Mouse (Mus musculus) cerebellum, adult 2 months (tissue): ENCODE data around the gene Gpr45.

Experiments used
- CTCF ChIP-seq: fragments of 200-500 bp; IDR thresholded peaks from 2 replicates; pipeline ENCODE4 v1.5.1; 2011; ENCODE audit warnings: low read depth, mild to moderate bottlenecking, control low read depth, low read length, moderate library complexity, borderline replicate concordance; ENCODE audit not compliant: insufficient read depth
- POLR2A ChIP-seq: fragments of 200-500 bp; IDR thresholded peaks from 2 replicates; pipeline ENCODE4 v1.6.1; 2011; ENCODE audit warnings: low read length, control low read depth, borderline replicate concordance; ENCODE audit not compliant: insufficient read depth

- no peak for TF ChIP-seq CTCF
- no peak for TF ChIP-seq POLR2A
These were observed 114.9 kb downstream of the Gpr45 start for GRCm38 (mm10) chr1:43067551-43067950.
